ENCODE assay signal across 10 mouse cellular contexts in genomic region chr14:71673837-71674236, GRCm38 (mm10).
DNase-seq lines count a peak whose midpoint lies in the region; ATAC-seq and TF ChIP-seq lines count a peak whose summit lies in the region.
"Had no signal": no experiment of that assay in that cellular context is flagged by ENCODE, and none has a peak within 500 bp of the region (broad histone marks: within the 10 kb centered on the region; RNA-seq: fewer than 3 reads in every experiment).

No protein-coding gene starts in this region.

- no peaks in the 10 kb centered on the region for H3K9me3 ChIP-seq in heart, embryonic 11.5 days (replicated peaks; ENCODE audit: control insufficient read depth, low read length)
- H3K9me3 ChIP-seq in midbrain, postnatal 0 days (ENCODE audit: low read length), result no peaks in the 10 kb centered on the region
- no peaks in the 10 kb centered on the region for H3K9me3 ChIP-seq in midbrain, embryonic 15.5 days

- H3K36me3 ChIP-seq in heart, embryonic 11.5 days (ENCODE audit: control insufficient read depth, insufficient read depth, low read length), result no peaks in the 10 kb centered on the region
- H3K36me3 ChIP-seq in midbrain, postnatal 0 days (ENCODE audit: insufficient read depth, low read length), result no peaks in the 10 kb centered on the region
- no peaks in the 10 kb centered on the region for H3K36me3 ChIP-seq in midbrain, embryonic 15.5 days (replicated peaks)

- 83% methylated on average over 2 of the region's 2 CpGs for WGBS in heart, embryonic 11.5 days (ENCODE audit: insufficient replicate concordance)
- WGBS in midbrain, postnatal 0 days, result 73% methylated on average over 2 of the region's 2 CpGs
- 73% methylated on average over 2 of the region's 2 CpGs for WGBS in midbrain, embryonic 15.5 days

- H3K4me1 ChIP-seq in heart, embryonic 11.5 days (ENCODE audit: control insufficient read depth, insufficient read depth, low read length), result no peaks in the 10 kb centered on the region
- H3K4me1 ChIP-seq in midbrain, postnatal 0 days (ENCODE audit: insufficient read depth, low read length), result peaks cover 3% of the 10 kb centered on the region; the same call in 1 of the 2 replicates
- H3K4me1 ChIP-seq in midbrain, embryonic 15.5 days, result peaks cover 18% of the 10 kb centered on the region

- H3K27me3 ChIP-seq in heart, embryonic 11.5 days (ENCODE audit: control insufficient read depth, insufficient read depth, low read length), result no peaks in the 10 kb centered on the region
- no peaks in the 10 kb centered on the region for H3K27me3 ChIP-seq in midbrain, postnatal 0 days (ENCODE audit: insufficient read depth, low read length)
- H3K27me3 ChIP-seq in midbrain, embryonic 15.5 days (replicated peaks), result no peaks in the 10 kb centered on the region

- no peak for TF ChIP-seq CTCF in midbrain, postnatal 0 days (IDR thresholded peaks at IDR 0.05)

- H3K27ac ChIP-seq in heart, embryonic 11.5 days (ENCODE audit: low read depth, low read length), result no peak overlapping the region
- no peak overlapping the region for H3K27ac ChIP-seq in midbrain, postnatal 0 days (ENCODE audit: low read depth, low read length)
- no peak overlapping the region for H3K27ac ChIP-seq in midbrain, embryonic 15.5 days

- ATAC-seq in heart, embryonic 11.5 days (replicated peaks; ENCODE audit: insufficient number of reproducible peaks, low FRiP score, low TSS enrichment), result no peak
- ATAC-seq in midbrain, postnatal 0 days (ENCODE audit: low FRiP score), result no peak
- no peak for ATAC-seq in midbrain, embryonic 15.5 days (replicated peaks)
- ATAC-seq in inflammation-experienced regulatory T-cells, adult 6 months, result no peak
- ATAC-seq: CD4-positive, CD25-positive, alpha-beta regulatory T cell, adult 4 months had no signal

- intact Hi-C loops in left cerebral cortex, postnatal 25 days (cut with DNase I), result loop anchor here (5.0 kb wide), 1 partner anchor 892 kb away; no protein-coding TSS in a partner anchor

- no peak overlapping the region for H3K4me3 ChIP-seq in heart, embryonic 11.5 days (ENCODE audit: low read depth, low read length)
- no peak overlapping the region for H3K4me3 ChIP-seq in midbrain, postnatal 0 days (ENCODE audit: low read depth, low read length)
- no peak overlapping the region for H3K4me3 ChIP-seq in midbrain, embryonic 15.5 days
- H3K4me3 ChIP-seq: myocyte had no signal

- H3K4me2 ChIP-seq in heart, embryonic 11.5 days, result no peak overlapping the region
- H3K4me2 ChIP-seq in midbrain, postnatal 0 days (ENCODE audit: low read depth, low read length, poor library complexity, severe bottlenecking), result no peak overlapping the region
- no peak overlapping the region for H3K4me2 ChIP-seq in midbrain, embryonic 15.5 days

- peak; percentile 85 for DNase-seq in heart, adult 11 months
- peak; percentile 65 for DNase-seq in midbrain, postnatal 0 days (ENCODE audit: low spot score)
- peak; percentile 95 for DNase-seq in cerebellum, adult 9-11 months
- peak; percentile 3 to 32 for DNase-seq in left cerebral cortex, postnatal 25 days (ENCODE audit: low spot score in 2 of 2)
- DNase-seq in spleen, postnatal 10 days (ENCODE audit: low spot score in 2 of 2), result no peak

- H3K9ac ChIP-seq in heart, embryonic 11.5 days (ENCODE audit: low read depth, low read length), result no peak overlapping the region
- no peak overlapping the region for H3K9ac ChIP-seq in midbrain, postnatal 0 days (replicated peaks; ENCODE audit: low read length, poor library complexity, severe bottlenecking)
- no peak overlapping the region for H3K9ac ChIP-seq in midbrain, embryonic 15.5 days

Comparison
In these comparisons a context has a peak if more than half of its experiments do, and no peak if none do; other contexts are left out.
1. DNase-seq: peak in heart, adult 11 months (single experiment), midbrain, postnatal 0 days (single experiment), cerebellum, adult 9-11 months (single experiment) and left cerebral cortex, postnatal 25 days (2 of 2); none in spleen, postnatal 10 days (0 of 2).